Mouse (Mus musculus) brain, embryonic 14.5 days (tissue): Measurements from ENCODE around the gene Ypel4. TPM values are rescaled to one million over a fixed set of nuclear protein-coding genes. Genes with fewer than 3 reads are reported as not detected.

ENCODE experiments used
- DNase-seq: peaks from one replicate; pipeline ENCODE4 v3.0.0-alpha.2; 2011; ENCODE audit warnings: low read depth
- CTCF ChIP-seq: fragments of 200-500 bp; IDR thresholded peaks from 2 replicates; pipeline ENCODE4 v1.5.1; 2012; ENCODE audit warnings: inconsistent platforms, mild to moderate bottlenecking, moderate library complexity, borderline replicate concordance; ENCODE audit not compliant: insufficient read depth, insufficient read length; ENCODE audit errors: extremely low read depth
- POLR2A ChIP-seq: fragments of 200-500 bp; IDR thresholded peaks from 2 replicates; pipeline ENCODE4 v1.6.1; 2012; ENCODE audit warnings: mild to moderate bottlenecking, inconsistent platforms, borderline replicate concordance; ENCODE audit not compliant: poor library complexity, insufficient read depth, insufficient read length, severe bottlenecking; ENCODE audit errors: extremely low read depth
- polyA plus RNA-seq: library from polyadenylated mRNA; depleted of rRNA; stranded (reverse); fragments of >200 nt; gene quantifications from 2 replicates; pipeline ENCODE4 v1.2.3, GENCODE M21; 2012

Ypel4 gene
- polyA plus RNA-seq, 1 experiment, result 41.7 TPM

- no peak for DNase-seq
- TF ChIP-seq CTCF (no peak), POLR2A (no peak)
Measured at GRCm38 (mm10) chr2:84732394-84732793, 1.5 kb upstream of the Ypel4 start.

GRCm38 (mm10) chr2:84734351-84734864 is 550 bp downstream of the Ypel4 start:
- TF ChIP-seq CTCF, result no peak
- no peak for TF ChIP-seq POLR2A
- peak; percentile 82 for DNase-seq

DNA sequence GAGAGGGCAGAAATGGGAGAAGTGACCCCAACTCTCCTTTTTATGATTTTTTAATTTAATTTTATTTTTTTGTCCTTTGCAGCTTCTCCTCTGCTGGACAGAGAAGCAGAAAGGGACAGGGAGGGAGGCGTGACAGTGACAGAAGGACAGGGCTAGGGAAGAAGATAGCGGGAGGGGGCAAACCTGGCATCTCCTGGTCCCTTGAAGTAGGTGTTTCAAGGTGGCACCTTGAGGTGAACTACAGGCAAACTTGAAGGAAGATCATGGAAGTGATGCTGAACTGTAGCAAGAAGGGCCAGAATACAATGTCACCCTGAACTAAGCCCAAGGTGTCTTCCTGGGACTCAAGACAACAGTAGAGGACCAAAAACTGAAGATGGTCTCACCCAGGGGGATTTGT is 1.1 kb downstream of the Ypel4 start:
- no peak for DNase-seq
- TF ChIP-seq POLR2A (no peak), CTCF (no peak)

DNA sequence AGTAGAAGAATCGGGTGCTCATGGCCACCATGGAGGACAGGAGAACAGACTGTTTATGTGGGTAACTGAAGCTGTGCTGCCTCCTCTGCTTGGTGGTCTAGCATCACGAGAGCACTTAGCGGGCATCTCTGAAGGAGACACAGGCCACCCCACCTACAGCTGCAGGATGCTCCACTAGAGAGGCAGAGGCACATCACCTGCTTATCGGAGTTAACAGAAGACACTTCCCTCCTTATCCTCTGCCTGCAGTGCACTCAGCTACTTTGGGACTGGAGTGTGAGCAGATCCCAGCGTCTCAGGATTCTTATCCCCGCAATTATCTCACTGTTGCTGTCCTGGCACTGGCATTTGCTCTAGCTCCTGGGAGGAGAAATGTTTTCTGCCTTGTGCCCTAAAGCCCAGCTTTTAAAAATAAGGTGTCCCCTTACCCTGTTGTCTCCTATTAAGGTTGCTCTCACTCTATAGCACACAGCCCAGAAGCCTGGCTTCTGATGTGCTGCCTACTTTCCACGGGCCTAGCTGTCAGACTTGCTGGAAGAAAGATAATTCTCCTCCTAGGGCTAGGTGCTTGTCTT is 1.6 kb downstream of the Ypel4 start:
- TF ChIP-seq POLR2A (no peak), CTCF (no peak)
- peak; percentile 43 for DNase-seq

DNA sequence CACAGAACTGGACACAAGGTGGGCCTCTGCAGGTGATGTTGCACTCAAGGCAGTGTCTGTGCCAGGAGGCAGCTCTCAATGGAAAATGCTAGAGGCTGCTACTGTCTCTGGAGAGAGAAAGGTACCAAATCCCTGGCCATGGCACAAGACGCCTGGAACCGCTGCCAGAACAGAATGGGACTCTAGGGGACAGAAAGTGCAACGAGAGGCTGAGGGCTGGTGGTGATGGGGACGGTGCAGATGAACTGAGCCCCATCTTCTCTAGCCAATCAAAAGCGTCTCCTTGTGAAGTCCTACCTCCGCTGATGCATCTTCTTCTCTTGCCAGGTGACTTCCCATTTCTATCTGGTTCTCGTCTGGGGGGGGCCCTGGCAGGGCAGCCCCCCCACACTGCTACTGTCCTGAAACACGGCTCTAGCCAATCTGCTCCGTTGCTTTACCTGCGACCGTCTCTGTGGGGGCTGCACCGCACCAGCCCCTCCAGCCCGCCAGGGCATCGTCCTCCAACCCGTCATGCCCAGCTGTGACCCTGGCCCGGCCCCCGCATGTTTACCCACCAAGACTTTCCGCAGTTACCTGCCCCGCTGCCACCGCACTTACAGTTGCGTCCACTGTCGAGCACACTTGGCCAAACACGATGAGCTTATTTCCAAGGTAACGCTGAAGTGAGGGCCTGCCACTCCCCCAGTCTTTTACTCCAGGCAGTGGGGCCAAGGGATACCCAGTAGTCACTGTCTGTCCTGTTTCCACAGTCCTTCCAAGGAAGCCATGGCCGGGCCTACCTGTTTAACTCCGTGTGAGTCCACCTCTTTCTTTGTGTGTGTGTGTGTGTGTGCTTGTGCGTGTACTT is 2.7 kb downstream of the Ypel4 start:
- peak; percentile 36 for DNase-seq
- TF ChIP-seq CTCF, result no peak
- no peak for TF ChIP-seq POLR2A

DNA sequence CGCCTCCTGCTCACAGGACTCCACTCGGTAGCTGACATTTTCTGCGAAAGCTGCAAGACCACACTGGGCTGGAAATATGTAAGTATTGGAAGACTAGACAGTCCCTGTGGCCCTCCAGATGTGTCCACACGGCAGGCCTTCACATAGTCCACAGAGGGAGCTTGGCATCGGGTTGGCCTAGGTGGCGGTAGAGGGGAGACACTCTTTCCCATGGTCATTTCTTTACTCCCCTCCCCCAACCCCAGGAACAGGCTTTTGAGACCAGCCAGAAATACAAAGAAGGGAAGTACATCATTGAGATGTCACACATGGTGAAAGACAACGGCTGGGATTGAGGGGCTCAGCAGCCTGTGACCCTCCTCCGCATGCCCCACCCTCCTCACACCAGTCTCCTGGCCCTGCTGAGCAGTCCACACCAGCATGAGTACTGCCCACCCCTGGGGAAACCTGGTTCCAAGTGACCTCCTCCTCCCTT is 3.6 kb downstream of the Ypel4 start:
- TF ChIP-seq POLR2A, result 0 out of 2 replicates have a peak, but pooled peaks have one; percentile 4
- peak; percentile 31; the same call in 1 of the 2 replicates for TF ChIP-seq CTCF
- peak; percentile 51 for DNase-seq

DNA sequence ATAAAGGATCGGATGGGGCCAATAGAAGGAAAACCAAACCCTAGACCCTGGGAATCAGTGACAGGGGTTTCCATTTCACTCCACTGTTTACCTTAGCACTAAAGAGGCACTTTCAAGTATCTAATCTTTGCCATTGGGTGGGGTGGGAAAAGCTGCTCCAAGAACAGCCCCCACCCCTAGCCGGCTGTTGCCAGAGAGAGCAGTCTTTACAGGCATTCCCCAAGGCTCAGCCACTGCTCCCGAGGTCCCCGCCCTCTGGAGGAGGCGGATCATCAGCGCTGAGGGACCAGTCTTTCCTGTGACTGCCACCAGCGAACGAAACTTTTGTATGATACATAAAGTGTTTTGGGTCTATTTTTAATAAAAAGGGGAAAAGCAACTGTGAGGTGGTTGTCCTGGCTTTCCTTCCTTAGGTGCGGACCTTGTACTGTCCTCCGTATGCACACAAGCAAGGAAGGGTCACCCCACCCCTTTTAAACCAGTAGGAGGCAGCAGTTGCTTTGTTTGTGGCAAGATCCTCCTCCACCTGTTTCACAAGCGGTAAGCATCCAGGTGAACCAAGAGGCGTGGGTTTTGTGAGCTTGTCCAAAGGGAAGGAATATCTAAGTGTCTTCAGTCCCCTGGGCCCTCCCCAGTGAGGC is 4.5 kb downstream of the Ypel4 start:
- DNase-seq, result peak; percentile 64
- TF ChIP-seq POLR2A (no peak), CTCF (peak; percentile 60; the same call in 1 of the 2 replicates)

GRCm38 (mm10) chr2:84740608-84741333 is 6.9 kb downstream of the Ypel4 start:
- TF ChIP-seq POLR2A (no peak), CTCF (peak; percentile 4; the same call in 1 of the 2 replicates)
- peak; percentile 47 for DNase-seq

DNA sequence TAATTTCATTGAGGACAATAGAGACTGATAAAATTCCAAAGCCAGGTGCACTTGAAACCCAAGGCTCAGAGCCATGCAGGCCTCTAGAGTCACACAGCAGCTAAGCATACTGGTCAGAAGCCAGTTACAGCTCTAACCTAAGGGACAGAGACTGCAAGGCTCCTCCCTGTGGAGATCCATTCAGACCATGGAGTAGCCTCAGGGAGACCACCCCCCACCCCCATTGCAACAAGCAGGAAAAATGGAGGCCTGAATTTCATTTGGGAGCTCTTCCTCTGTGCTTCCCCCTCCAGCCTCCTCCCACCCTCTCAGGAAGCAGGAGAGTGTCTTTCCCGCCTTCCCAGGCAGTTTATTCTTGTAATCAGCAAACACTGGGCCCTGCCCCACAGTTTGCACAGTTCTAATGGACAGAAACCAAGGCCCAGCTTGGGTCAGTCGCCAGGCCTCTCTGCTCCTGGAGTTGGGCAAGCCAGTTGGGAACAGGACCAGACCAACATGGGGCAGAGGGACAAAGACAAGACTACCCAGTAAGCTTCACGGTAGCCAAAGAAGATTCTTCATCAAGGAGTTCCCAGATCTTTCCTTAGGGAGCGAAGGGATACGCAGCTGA is 8.1 kb downstream of the Ypel4 start:
- DNase-seq, result no peak
- TF ChIP-seq CTCF, result no peak
- no peak for TF ChIP-seq POLR2A
